Mouse (Mus musculus): ENCODE results near the gene Trim33. TPM values are rescaled to one million over a fixed set of nuclear protein-coding genes. Genes with fewer than 3 reads are reported as not detected.

The Trim33 gene
- total RNA-seq (2017), result 65.0 and 87.2 TPM in 2 replicates

DNA sequence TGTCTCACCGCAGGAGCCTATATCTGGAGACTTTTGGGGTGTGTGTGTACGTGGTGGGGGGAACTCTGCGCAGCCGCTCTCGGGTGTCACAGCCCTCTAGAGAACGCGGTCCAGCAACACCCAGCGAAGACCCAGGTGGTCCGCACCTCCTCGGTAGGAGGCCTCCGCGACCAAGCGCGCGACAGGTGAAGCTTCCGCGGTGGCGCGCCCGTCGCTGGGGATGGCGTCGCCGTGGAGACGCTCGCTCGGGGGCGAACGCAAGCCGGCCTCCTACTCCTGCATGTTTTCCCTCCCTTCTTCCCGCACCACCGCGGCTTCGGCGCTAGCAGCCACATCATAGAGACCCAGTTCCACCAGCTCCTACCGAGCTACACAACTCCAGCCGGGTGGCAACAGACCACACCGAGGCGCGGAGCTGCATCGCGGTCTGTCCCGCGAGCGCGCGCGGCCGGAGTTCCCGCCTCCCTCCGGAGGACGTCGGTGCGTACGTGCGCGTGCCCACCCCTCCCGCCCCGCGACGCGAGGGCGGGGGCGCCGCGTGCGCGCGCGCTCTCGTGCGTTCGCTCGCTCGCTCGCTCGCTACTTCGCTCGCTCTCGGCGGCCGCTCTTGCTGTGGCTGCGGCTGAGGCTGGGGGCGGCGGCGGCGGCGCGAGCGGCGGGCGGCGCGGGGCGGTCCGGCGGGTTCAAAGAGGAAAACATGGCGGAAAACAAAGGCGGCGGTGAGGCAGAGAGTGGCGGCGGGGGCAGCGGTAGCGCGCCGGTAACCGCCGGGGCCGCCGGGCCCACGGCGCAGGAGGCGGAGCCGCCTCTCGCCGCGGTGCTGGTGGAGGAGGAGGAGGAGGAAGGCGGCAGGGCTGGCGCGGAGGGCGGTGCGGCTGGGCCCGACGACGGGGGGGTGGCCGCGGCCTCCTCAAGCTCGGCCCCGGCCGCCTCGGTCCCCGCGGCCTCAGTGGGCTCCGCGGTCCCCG, at the start of gene Trim33:
Gene Trim33 (plus strand): TSS at position 112 of the 968 bp plus-strand sequence.
- ATAC-seq (replicated peaks in 1 of 2; ENCODE audit: insufficient read depth in 1 of 2, low FRiP score in 2 of 2, low TSS enrichment in 1 of 2, low read depth in 1 of 2, poor library complexity in 2 of 2, severe bottlenecking in 2 of 2), result peak; percentile 77 to 81

- ATAC-seq (replicated peaks in 1 of 2; ENCODE audit: insufficient read depth in 1 of 2, low FRiP score in 2 of 2, low TSS enrichment in 1 of 2, low read depth in 1 of 2, poor library complexity in 2 of 2, severe bottlenecking in 2 of 2), result no peak
Observed at GRCm38 (mm10) chr3:103232398-103232797, 46.7 kb upstream of the Trim33 start.

GRCm38 (mm10) chr3:103241524-103241923, 37.6 kb upstream of the Trim33 start:
- ATAC-seq (replicated peaks in 1 of 2; ENCODE audit: insufficient read depth in 1 of 2, low FRiP score in 2 of 2, low TSS enrichment in 1 of 2, low read depth in 1 of 2, poor library complexity in 2 of 2, severe bottlenecking in 2 of 2), result no peak

GRCm38 (mm10) chr3:103242156-103242555, 36.9 kb upstream of the Trim33 start:
- no peak for ATAC-seq (replicated peaks in 1 of 2; ENCODE audit: insufficient read depth in 1 of 2, low FRiP score in 2 of 2, low TSS enrichment in 1 of 2, low read depth in 1 of 2, poor library complexity in 2 of 2, severe bottlenecking in 2 of 2)

- ATAC-seq (replicated peaks in 1 of 2; ENCODE audit: insufficient read depth in 1 of 2, low FRiP score in 2 of 2, low TSS enrichment in 1 of 2, low read depth in 1 of 2, poor library complexity in 2 of 2, severe bottlenecking in 2 of 2), result no peak
Observed at GRCm38 (mm10) chr3:103243491-103243890, 35.6 kb upstream of the Trim33 start.

- ATAC-seq (replicated peaks in 1 of 2; ENCODE audit: insufficient read depth in 1 of 2, low FRiP score in 2 of 2, low TSS enrichment in 1 of 2, low read depth in 1 of 2, poor library complexity in 2 of 2, severe bottlenecking in 2 of 2), result no peak
Observed at GRCm38 (mm10) chr3:103246627-103247260, 32.3 kb upstream of the Trim33 start.

DNA sequence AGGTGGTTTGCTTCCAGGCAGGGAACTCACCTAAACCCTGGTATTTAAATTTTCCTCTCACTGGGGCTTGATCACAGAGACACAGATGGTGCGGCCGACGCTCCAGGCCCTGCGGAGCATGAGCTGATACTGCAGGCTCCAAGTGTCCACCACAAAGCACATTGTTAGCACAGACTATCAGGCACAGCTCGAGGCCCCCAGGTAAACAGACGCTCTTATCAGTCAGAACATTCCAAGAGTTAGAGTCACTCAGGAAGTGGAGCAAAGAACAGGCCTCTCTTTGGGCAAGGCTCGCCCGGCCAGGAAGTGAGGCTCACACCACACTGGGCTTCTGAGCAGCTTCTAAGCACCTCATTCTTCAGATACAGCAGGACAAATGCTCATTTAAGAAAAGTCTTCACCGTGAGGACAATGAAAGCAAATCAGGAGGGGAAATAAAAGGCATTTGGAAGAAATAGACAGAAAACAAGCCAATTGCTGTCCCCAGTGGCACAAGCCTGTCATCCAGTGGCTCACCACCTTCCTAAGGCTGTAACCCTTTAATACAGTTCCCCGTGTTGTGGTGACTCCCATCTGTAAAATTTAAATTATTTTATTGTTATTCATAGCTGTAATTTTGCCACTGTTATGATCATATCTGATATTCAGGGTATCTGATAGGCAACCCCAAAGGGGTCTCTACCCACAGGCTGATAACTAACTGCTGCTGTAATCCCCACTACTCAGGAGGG, 22.8 kb upstream of the Trim33 start:
- peak; percentile 49 to 72 for ATAC-seq (replicated peaks in 1 of 2; ENCODE audit: insufficient read depth in 1 of 2, low FRiP score in 2 of 2, low TSS enrichment in 1 of 2, low read depth in 1 of 2, poor library complexity in 2 of 2, severe bottlenecking in 2 of 2)

- ATAC-seq (replicated peaks in 1 of 2; ENCODE audit: insufficient read depth in 1 of 2, low FRiP score in 2 of 2, low TSS enrichment in 1 of 2, low read depth in 1 of 2, poor library complexity in 2 of 2, severe bottlenecking in 2 of 2), result no peak
Observed at GRCm38 (mm10) chr3:103262802-103263417, 16.2 kb upstream of the Trim33 start.

GRCm38 (mm10) chr3:103278561-103279181, 422 bp upstream of the Trim33 start:
- ATAC-seq (replicated peaks in 1 of 2; ENCODE audit: insufficient read depth in 1 of 2, low FRiP score in 2 of 2, low TSS enrichment in 1 of 2, low read depth in 1 of 2, poor library complexity in 2 of 2, severe bottlenecking in 2 of 2), result peak in 1 of 2 experiments; percentile 44

GRCm38 (mm10) chr3:103280241-103280761, 1.2 kb downstream of the Trim33 start:
- peak in 1 of 2 experiments; percentile 30; a peak in 2 of 4 replicates for ATAC-seq (replicated peaks in 1 of 2; ENCODE audit: insufficient read depth in 1 of 2, low FRiP score in 2 of 2, low TSS enrichment in 1 of 2, low read depth in 1 of 2, poor library complexity in 2 of 2, severe bottlenecking in 2 of 2)

DNA sequence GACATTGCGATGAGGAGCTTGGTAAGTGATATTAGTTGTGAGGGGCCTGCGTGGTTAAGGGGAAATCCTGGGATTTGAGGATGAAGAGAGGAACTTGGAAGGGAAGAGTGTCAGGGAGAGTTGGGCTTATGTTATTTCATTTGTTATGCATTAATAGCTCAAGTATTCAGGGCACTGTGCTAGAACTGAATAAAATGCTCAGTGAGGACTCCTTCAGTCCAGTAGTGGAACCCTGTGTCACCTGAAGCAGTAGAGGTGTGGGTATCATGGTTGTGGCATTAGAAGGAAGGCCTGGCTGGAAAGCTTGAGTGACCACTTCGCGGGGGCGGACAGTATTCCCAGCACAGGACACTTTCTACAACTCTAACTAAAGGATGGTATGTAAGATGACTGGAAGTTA, 1.8 kb downstream of the Trim33 start:
- ATAC-seq (replicated peaks in 1 of 2; ENCODE audit: insufficient read depth in 1 of 2, low FRiP score in 2 of 2, low TSS enrichment in 1 of 2, low read depth in 1 of 2, poor library complexity in 2 of 2, severe bottlenecking in 2 of 2), result no peak

DNA sequence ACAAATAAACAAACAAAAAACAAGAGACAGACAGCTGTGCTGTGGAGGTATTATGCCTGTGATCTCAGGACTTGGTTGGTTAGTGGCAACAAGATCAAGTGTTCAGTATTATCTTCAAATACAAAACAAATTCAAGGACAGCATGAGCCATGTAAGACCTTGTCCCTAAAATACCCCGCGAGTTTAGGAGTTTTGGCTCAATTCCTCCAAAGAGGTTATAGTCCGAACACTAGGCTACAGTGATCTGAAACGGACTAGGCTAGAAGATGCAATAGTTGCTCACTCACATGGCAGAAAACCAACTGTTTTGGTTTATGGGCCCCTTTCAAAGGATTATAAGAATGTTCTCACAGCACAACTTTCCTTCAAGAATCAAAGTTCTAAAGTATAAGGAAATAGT, 9.7 kb downstream of the Trim33 start:
- ATAC-seq (replicated peaks in 1 of 2; ENCODE audit: insufficient read depth in 1 of 2, low FRiP score in 2 of 2, low TSS enrichment in 1 of 2, low read depth in 1 of 2, poor library complexity in 2 of 2, severe bottlenecking in 2 of 2), result no peak

DNA sequence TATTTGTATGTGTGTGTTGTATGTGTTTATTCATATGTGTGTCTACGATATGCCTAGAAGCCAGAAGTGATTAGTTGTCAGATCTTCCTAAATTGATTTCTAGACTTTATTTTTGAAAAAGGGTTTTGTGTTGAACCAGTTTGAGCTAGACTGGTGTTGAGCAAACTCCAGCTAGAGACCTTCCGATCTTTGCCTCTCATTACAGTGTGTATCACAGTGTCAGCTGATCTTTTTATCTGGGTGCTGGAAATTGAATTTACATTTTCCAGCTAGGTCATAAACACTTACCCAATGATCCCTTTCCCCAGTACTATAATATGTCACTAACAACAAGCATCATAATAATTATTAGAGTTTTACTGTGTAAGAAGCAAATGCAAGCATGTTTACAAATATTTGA, 12.0 kb downstream of the Trim33 start:
- ATAC-seq (replicated peaks in 1 of 2; ENCODE audit: insufficient read depth in 1 of 2, low FRiP score in 2 of 2, low TSS enrichment in 1 of 2, low read depth in 1 of 2, poor library complexity in 2 of 2, severe bottlenecking in 2 of 2), result no peak

GRCm38 (mm10) chr3:103305411-103305982, 26.4 kb downstream of the Trim33 start:
- ATAC-seq (replicated peaks in 1 of 2; ENCODE audit: insufficient read depth in 1 of 2, low FRiP score in 2 of 2, low TSS enrichment in 1 of 2, low read depth in 1 of 2, poor library complexity in 2 of 2, severe bottlenecking in 2 of 2), result no peak

GRCm38 (mm10) chr3:103309252-103309651, 30.2 kb downstream of the Trim33 start:
- no peak for ATAC-seq (replicated peaks in 1 of 2; ENCODE audit: insufficient read depth in 1 of 2, low FRiP score in 2 of 2, low TSS enrichment in 1 of 2, low read depth in 1 of 2, poor library complexity in 2 of 2, severe bottlenecking in 2 of 2)

DNA sequence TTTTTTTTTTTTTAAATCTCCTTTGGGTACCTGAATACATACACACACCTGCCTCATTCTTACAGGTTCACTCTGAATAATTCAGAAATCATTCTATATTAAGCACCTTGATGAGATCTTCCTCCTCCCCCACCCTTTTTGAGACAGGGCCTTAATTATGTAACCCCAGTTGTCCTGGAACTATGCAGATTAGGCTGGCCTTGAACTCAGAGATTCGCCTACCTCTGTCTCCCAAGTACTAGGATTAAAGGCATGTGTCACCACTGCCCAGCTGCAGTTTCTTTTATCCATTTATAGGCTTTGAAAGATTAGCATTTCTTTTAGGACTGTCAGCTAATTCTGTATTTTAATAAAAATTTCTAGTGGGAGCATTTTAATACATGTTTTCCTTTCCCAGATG, 30.7 kb downstream of the Trim33 start:
- ATAC-seq (replicated peaks in 1 of 2; ENCODE audit: insufficient read depth in 1 of 2, low FRiP score in 2 of 2, low TSS enrichment in 1 of 2, low read depth in 1 of 2, poor library complexity in 2 of 2, severe bottlenecking in 2 of 2), result no peak

All from hematopoietic stem cell, adult 5-6 weeks (primary cell).